Mouse (Mus musculus) heart, postnatal 25 days (tissue): ENCODE measurements around the gene Tspan4. TPM values are rescaled to one million over a fixed set of nuclear protein-coding genes. Genes with fewer than 3 reads are reported as not detected.

Experiments
- DNase-seq: peaks from one replicate; pipeline ENCODE4 v3.0.0; 2022; ENCODE audit warnings: low spot score
- intact Hi-C: fragments of 180-260 bp; cut with DNase I; formaldehyde crosslinking; loops from one replicate; pipeline ENCODE4 v1.15.1; 2025
- total RNA-seq, 2 experiments: library from RNA; stranded (reverse); gene quantifications; 2 replicates each; pipeline ENCODE4 v1.2.3; 2021

Tspan4 gene
- total RNA-seq, 2 experiments from 2014 or later, result 17.5 to 39.0 TPM

DNA sequence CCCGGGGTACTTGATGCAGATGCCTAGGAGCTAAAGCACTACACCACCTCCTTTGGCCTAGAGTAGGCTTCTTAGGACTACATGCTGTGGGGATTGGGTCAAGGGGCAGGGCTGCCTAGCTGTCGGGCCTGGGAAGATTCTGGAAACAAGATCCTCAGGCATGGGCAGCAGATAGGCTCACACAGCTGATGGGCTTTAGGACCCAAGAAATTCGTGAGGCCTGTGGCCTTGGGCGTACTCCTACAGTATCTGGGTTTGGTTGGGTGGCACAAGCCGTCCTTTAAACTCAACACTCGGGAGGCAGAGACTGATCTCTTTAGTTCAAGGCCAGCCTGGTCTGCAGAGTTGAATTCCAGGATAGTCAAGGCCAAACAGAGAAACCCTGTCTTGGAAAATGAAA, 2.8 kb upstream of the Tspan4 start:
- intact Hi-C loops, result no loop called here

DNA sequence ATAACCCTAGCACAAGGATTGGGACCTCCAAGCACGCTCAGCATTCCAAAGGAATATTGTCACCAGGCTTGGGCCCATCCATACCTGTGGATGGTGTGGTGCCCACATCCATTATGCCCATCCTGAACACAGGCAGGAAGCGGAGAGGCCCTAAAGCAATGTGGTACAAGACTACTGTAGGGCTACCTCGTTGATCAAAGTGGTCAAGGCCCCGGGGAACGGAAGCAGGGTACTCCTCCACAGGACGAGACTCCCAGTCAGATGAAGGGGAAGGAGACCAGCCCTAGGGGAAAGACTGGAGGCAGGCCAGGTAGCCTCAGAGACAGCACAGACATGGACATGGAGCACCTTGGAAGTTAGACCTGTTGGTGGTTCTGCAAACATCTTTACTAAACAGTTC, 2.3 kb upstream of the Tspan4 start:
- intact Hi-C loops, result no loop called here
- no peak for DNase-seq

More for the DNA sequence above, 2.8 kb upstream of the Tspan4 start:
- DNase-seq, result no peak

DNA sequence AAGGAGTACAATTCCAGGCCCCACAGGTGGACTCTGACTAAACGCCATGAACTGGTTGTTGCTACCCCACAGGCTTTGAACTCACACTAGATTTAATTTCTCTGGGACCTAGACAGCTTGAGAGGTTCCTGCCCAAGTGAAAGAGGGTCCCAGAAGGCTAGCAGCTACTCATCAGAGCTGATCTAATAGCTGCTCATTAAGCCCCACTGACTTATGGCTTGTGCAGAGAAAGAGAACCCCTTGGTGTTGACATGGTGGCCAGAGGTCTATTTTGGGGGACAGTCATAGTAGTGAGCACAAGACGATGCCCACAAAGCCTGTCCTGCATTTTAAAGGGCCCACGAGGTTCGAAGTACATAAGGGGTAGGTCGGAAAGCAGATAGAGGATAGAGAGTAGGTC, 880 bp upstream of the Tspan4 start:
- intact Hi-C loops, result no loop called here
- no peak for DNase-seq

DNA sequence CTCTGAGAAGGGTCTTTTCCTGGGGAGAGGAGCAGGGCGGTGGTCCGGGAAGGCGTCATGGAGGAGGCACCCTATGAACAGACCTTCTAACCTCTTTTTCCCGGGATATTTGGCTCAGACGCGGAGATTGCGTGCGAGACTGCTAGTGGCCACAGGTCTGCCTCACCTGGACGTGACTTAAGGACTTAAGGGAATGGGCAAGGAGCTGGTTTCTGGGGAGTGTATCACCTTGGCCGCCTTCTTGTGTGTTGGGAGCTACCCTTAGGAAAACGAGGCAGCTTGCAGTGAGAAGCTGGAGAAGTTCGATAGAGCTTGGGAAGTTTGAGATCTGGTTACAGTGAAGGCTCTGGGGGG, 742 bp downstream of the Tspan4 start:
- DNase-seq, result no peak
- intact Hi-C loops, result no loop called here

DNA sequence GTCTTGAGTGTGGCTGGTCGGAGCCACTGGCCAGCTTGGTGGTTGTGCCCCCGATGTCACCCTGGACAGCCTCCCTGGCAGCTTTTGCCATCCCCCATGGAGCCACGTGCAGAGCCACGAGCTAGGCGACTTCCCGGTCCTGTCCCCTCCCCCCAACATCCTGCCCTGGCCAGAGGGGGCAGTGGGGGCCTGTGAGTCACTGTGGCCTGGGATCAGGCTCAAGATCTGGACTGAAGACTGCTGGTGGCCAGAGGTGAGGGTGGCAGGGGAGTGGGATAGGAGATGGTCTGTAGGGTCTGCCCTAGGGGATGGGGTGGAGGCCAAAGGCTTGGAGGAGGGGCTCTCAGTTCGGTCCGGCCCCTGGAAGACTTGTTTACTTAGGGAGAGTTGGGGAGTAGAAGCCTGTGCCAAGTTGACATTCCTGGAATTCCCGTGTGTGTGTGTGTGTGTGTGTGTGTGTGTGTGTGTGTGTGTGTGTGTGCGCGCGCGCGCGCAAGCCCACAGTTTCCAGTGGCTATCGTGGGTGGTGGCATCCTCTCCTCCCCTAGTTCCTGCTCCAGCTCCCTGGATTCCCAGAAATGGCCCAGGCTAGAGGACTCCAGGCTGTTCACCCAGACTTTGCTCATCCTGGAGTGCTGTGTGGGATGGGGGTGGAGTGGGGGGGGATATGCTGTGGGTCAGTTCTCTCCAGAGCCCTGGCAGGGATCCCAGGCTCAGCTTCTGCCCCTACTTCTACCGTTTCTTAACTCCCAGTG, 1.4 kb downstream of the Tspan4 start:
- peak; percentile 90 for DNase-seq

DNA sequence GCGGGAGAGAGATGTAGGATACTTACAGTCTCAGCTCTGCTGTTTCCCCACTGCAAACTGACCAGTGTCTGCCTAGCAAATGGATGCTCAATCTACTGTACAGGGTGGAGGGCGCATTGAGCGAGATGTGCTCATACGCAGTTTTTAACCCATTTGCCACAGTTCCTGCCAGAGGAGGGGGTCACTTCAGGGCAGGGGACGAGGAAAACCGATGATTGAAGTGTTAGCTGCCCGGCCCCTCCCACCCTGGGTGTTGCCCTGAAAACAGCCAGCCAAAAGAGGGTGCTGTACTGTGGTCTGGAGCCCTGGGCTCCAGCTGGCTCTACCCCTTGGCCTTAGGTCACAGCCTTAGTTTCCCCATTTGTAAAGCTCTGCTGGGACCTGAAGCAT, 1.9 kb downstream of the Tspan4 start:
- no peak for DNase-seq
- intact Hi-C loops, result no loop called here

More for the DNA sequence above, 1.4 kb downstream of the Tspan4 start:
- intact Hi-C loops, result no loop called here

DNA sequence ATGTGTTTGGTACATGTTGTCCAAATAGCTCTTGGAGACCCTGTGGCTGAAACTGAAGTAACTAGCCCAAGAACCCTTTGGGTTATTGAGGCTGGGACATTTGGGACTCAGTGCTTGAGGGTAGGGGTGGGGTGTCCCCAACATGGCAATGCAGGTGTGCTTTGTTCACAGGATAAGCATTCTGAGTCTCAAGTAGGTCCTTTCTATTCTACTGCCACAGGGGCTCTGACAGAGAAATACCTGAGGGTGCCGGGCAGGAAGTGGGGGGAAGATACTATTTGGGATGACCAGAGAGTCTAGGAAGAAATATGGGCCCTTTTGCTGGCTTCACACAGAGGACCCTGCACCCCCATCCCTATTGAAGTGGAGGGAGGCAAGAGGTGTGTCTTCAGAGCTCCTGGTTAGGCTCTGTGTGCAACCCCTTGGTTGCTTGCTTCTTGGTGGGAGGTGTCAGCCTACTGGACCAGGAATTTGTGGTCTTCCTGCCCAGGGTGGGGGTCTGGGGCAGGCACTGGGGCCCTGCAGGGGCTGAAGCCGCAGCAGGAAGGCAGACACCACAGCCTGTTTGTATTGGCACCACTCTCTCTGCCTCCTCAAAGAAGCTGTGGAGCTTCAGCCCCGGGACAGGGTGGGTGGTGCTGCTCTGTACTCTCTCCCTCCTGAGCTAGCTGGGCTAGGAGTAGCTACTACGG, 2.7 kb downstream of the Tspan4 start:
- intact Hi-C loops, result no loop called here
- no peak for DNase-seq

DNA sequence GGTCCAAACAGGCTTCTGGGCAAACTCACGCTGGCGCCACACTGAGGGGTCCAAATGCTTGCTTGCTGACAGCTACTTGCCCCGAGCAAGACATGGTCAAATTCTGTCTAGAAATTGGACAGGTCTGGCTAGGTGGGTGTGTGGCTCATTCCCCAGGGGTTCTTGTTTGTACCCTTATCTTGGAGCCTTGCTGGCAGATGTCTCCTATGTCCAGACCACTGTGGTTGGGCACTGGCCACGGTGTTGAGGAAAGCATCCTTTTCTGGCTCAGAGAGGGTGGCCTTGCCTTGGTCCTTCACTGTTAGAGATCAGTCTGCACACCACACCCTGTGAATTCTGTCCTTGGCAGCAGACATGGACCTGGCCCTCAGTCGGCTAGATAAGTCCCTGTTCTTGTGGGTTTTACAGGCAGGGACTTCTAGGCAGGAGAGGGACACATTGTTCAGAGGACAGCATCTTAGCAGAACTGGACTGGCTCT, 3.3 kb downstream of the Tspan4 start:
- intact Hi-C loops, result no loop called here
- DNase-seq, result no peak

DNA sequence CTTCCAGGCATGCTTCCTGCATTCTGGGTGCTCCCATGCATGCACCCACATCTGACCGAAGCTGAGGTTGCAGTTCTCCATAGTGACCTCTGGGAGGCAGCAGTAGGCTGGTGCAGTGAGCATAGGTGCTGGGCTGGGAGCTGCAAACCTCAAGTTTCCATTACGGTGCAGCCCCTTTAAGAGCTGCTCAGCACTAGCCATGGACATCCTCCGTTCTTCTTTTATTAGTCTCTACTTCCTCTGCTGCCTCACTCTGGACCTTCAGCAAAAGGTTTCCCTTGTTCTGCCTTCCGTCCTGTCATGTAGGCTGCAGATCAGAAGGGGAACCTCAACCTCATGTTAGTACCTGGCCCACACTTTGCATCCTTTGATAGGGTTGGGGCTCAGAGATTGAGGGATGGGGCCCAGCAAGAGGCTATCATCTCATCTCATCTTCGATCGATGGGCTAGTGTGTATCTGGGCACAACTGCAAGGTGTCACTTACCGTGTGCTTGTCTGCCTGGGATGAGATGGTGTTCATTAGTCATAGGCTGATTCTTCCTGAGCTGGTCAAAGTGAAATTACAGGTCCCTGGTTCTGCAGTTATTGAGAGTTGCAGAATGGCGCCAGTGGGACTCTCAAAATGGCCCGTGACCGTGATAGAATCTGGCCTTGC, 5.9 kb downstream of the Tspan4 start:
- intact Hi-C loops, result loop anchor here (1.0 to 5.0 kb wide), 3 partner anchors 45 to 185 kb away; no protein-coding TSS in a partner anchor
- no peak for DNase-seq

DNA sequence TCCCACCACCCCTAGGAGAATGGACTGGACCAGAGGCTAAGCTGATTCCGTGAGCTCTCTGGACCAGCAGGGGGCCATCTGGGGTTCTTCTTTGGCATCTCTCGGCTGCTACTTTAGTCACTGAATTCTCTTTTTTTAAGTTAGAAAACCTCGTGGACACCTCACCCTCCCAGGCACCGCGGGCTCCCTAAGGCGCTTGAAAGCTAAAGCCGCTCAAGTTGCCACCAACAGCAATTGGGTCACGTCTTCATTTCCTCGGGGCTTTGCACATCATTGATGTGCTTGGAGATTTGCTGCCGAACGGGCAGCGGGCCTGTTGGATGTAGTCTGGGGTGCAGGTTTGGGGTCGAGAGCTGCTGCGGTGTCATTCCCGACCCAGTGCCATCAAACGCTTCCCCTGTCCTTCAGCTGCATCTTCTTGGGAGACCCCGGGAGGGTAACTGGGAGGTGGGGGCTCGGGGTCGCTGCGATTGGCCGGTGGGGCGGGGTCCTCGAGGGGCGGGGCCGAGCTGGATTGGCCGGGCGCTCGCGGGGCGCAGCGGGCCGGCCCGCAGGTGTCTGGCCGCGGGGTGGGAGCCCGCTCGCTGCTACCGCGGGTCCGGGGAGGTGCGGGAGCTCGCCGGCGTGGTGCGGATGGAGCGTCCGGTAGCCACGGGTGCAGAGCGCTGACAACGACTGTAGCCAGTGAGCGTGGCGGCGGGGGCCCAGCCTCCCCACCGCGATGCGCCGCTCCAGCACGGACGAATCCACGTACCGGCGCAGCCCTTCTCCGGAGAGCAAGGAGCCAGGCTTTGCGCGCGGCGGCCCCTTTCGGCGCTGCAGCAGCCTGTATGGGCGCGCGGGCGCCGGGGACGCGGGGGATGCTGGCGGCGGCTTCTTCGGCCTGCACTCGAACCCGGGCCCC, 6.7 kb downstream of the Tspan4 start:
- intact Hi-C loops, result loop anchor here (1.0 to 5.0 kb wide), 3 partner anchors 45 to 185 kb away; no protein-coding TSS in a partner anchor
- no peak for DNase-seq

DNA sequence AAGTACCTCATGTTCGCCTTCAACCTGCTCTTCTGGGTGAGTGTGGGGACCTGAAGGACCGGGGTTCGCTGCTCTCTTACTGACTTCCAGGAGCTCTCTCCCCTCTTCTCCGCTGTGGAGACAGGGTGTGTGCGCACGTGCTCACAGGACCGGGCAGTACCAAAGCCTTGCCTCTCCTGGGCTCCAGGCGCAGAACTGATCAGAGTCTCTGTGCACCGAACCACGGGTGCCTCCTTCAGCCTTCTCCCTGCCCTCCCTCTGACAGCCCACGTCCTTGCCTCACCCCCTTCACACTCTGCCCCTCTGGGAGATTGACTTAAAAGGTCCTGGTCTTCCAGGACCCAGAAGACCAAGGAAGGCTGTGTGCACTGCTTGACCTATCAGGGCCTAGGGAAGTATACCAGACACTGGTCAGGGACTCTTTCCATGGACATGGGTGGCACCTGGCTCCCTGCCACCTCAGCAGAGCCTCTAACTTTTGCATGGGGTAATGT, 7.5 kb downstream of the Tspan4 start:
- intact Hi-C loops, result loop anchor here (5.0 kb wide), 1 partner anchor 135 kb away; no protein-coding TSS in a partner anchor
- no peak for DNase-seq

DNA sequence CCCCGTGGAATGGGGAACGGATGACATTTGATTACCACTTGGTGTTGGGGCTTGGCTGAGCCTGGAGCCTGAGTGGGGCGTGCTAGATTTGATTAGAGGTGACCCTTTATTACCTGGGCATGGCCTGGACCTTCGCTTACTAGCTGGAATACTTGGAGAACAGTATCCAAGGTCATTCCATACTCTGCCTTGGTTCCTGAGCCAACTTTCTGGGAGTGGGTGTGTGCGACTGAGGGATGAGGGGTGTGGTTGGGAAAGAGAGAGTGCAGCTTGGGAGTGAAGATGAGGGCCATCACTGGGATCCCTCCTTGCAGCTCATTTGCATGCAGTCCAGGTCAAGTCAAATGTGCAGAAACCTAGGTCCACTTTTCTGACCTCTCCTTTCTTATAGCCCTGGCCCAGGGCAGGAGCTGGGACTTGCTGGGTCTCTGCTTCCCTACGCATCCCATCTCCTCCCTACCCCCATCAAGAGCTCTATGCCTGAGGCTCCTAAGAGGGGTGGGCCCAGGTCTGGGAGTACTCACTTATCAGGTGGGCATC, 8.1 kb downstream of the Tspan4 start:
- no peak for DNase-seq
- intact Hi-C loops, result loop anchor here (5.0 kb wide), 1 partner anchor 134 kb away; no protein-coding TSS in a partner anchor

DNA sequence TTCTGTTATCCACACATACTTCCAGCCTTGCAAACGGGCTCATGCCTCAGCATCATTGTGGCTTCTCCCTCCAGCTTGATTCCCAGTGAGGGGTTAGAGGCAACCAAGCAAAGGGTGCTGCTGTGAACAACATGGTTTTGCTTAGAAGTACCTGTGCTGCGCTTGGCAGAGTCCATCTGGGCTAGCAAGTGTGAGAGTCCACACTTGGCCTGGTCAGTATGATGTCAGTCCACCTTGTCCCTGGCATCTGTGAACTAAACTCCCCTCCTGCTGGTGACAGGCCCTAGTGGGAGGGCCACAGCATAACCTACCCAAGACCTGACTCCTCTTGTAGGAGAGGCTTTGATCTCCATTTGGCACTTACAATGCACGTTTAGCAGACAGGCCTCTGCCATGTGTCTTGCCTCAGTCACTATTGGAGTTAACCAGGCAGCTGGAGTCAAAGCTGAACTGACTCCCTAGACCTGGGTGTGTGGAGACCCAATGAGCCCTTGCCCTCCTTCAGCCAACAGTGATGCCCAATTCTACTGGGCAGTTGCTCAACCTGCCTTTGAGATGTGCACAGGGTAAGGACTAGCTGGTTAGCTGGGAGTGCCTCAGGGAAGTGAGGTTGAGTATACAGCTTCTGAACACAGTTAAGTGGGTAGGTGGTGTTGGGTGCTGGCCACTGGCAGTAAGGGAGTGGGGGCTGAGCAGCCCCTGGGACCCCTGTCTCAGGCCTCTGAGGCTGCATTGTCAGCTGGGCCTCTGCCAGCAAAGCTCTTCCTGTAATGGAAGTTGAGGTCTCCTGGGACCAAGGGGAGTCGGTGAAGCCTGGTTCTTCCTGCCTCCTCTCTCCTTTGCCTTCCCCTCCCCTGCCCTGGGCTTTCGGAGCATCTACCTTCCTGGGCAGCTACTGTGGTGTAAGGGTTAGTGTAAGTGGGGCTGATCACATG, 9.4 kb downstream of the Tspan4 start:
- intact Hi-C loops, result loop anchor here (5.0 kb wide), 1 partner anchor 133 kb away; no protein-coding TSS in a partner anchor
- DNase-seq, result no peak

DNA sequence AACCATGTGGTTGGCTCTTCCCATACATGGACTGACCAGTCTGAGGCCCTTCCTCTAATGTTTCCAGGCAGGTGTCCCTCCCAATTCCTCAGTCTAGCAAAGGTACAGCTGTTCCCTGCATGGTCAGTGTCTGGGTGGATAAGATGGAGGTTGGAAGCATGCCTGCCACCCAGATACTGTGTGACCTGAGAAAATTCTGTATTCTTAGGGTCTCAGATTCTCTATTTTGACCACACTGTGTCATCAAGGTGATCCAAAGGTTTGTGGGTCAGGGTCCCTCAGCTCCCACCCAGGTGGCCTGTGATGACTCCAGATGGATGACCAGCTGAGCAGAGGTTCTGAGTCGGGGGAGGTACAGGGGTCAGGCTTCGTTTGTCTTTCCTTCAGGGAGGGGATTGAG, 10.1 kb downstream of the Tspan4 start:
- intact Hi-C loops, result no loop called here
- no peak for DNase-seq

DNA sequence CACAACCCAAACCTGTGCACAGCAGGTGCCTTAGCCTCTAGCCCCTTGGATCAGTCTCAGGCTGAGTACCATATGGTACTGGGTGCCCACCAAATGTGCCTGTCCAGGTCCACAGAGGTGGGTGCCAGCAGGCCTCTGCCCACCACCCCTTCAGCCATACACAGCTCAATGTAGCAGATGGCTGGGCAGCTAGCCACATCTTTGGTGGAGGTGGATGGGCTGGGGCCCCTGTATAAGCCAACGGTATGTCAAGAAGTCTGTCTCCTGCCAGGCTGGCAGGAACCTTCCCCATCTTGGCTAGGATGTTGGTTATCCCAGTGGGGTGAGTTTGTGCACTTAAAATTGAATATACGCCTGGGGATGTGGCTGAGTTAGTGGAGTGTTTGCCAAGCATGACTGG, 10.6 kb downstream of the Tspan4 start:
- DNase-seq, result no peak
- intact Hi-C loops, result no loop called here

DNA sequence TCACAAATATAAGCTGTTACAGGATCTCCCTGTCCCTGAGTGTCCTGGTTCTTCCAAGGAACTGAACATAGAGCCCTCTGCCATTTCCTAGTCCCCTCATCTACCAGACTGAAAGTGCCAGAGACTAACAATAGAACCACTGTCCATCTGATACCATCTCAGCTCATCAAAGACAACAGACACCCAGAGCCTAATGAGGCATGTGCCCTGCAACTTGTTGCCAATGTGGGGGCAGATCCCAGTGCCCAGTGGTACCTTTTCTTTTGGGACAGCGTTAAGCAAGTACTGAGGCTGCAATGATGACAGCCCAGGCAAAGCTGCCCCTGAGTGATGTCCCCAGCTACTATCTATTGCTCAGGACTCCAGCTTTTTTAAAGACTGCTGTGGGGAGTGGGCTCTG, 11.2 kb downstream of the Tspan4 start:
- no peak for DNase-seq
- intact Hi-C loops, result no loop called here

DNA sequence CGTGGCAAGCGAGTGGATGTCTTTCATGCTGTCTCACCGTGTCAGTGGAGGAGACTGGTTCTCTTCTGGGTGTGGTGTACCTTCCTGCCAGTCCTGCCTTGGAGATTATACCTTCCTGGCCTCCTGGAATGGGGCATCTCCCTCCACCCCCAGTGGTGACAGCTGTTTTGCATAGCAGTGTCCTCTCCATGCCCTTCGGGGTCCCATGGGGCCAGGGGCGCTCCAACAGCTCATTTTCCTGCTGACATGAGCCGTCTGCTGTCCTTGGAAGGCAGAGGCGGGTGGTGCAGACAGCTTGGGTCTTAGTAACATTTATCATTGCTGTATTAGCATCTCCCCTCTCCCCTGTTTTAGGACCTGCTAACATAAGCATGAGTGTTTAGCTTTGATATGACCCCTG, 12.1 kb downstream of the Tspan4 start:
- DNase-seq, result no peak
- intact Hi-C loops, result no loop called here

DNA sequence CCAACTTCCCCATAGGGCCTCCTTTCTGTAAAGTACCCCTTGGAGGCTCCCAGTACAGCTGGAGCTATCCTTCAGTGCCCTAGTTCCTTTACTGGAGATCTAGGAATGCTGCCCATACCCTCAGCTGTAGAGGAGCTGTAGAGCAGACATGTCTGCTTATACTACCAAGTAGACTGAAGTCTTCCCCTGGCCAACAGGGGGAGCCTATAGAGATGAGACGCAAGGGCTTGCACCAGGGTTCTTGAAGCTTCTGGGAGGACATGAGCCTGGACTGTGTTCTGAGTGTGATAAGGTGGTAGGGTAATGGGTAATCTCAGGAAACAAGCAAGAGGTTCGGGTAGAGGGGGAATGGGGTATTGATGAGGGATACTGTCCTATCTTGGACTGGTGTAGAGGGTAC, 16.1 kb downstream of the Tspan4 start:
- intact Hi-C loops, result no loop called here
- DNase-seq, result no peak
